Mouse (Mus musculus) left cerebral cortex, postnatal 14 days (tissue): ENCODE data around the gene Ggct. TPM values are rescaled to one million over a fixed set of nuclear protein-coding genes. Genes with fewer than 3 reads are reported as not detected.

Experiments
- DNase-seq, 2 experiments: peaks; one replicate each; pipeline ENCODE4 v3.0.0; 2021 to 2022; ENCODE audit warnings: low spot score in 2 of 2, mixed read lengths in 1 of 2
- intact Hi-C: fragments of 180-260 bp; cut with DNase I; formaldehyde crosslinking; loops from one replicate; pipeline ENCODE4 v1.15.1; 2025
- long read RNA-seq, 2 experiments: library from polyadenylated mRNA; stranded (forward); transcript quantifications; one replicate each; pipeline ENCODE4 v2.0.0; 2021
- total RNA-seq, 2 experiments: library from RNA; stranded (reverse); gene quantifications; 2 replicates each; pipeline ENCODE4 v1.2.3; 2021

Ggct gene
- total RNA-seq: 10 to 100 TPM; 29.9 to 32.5 TPM
- long read RNA-seq, experiment 1, transcript Ggct-202 (4 exons, 3,960 nt): major isoform, 9 of 12 reads
- long read RNA-seq, experiment 1, partial matches to known transcripts: 0 of 12 reads
- long read RNA-seq, experiment 1, other reads (novel, unspliced or antisense): 0 of 12 reads
- long read RNA-seq, experiment 2, transcript Ggct-202 (4 exons, 3,960 nt): major isoform, 10 of 13 reads
- long read RNA-seq, experiment 2, partial matches to known transcripts: 0 of 13 reads
- long read RNA-seq, experiment 2, other reads (novel, unspliced or antisense): 0 of 13 reads

GRCm38 (mm10) chr6:54992734-54993260, at the start of gene Ggct:
Gene Ggct (minus strand): TSS chr6:54992950.
- peak; percentile 96 to 98 for DNase-seq
- intact Hi-C loops: loop anchor here (2.0 to 5.0 kb wide), 2 partner anchors 176 to 290 kb away; partner anchors contain the start of gene Znrf2

- DNase-seq: no peak
- intact Hi-C loops: no loop called here
These were observed 47.3 kb upstream of the Ggct start for GRCm38 (mm10) chr6:55040031-55040430.

GRCm38 (mm10) chr6:55039446-55039783, 46.7 kb upstream of the Ggct start:
- intact Hi-C loops: no loop called here

GRCm38 (mm10) chr6:55038671-55039445, 46.1 kb upstream of the Ggct start:
- intact Hi-C loops: no loop called here
- no peak for DNase-seq

More at GRCm38 (mm10) chr6:55039446-55039783, 46.7 kb upstream of the Ggct start:
- no peak for DNase-seq

GRCm38 (mm10) chr6:55037799-55038670, 45.3 kb upstream of the Ggct start, which contains the start of gene Gars:
Gene Gars (plus strand): TSS chr6:55038007.
- intact Hi-C loops: no loop called here
- peak; percentile 86 to 91 for DNase-seq

GRCm38 (mm10) chr6:55036731-55037130, 44.0 kb upstream of the Ggct start:
- DNase-seq: no peak
- intact Hi-C loops: no loop called here

- no peak for DNase-seq
- intact Hi-C loops: no loop called here
These were observed 34.9 kb upstream of the Ggct start for GRCm38 (mm10) chr6:55027642-55028041.

GRCm38 (mm10) chr6:55021806-55022205, 29.1 kb upstream of the Ggct start:
- no peak for DNase-seq
- intact Hi-C loops: no loop called here

- DNase-seq: no peak
- intact Hi-C loops: loop anchor here (5.0 kb wide), 2 partner anchors 101 to 149 kb away; no protein-coding TSS in a partner anchor
These were observed 25.7 kb upstream of the Ggct start for GRCm38 (mm10) chr6:55018417-55018816.

GRCm38 (mm10) chr6:55016710-55017583, 24.2 kb upstream of the Ggct start:
- DNase-seq: peak; percentile 76 to 78
- intact Hi-C loops: loop anchor here (5.0 kb wide), 2 partner anchors 100 to 150 kb away; no protein-coding TSS in a partner anchor

- DNase-seq: peak; percentile 49 to 65
These were observed 23.5 kb upstream of the Ggct start for GRCm38 (mm10) chr6:55016236-55016635.

GRCm38 (mm10) chr6:55014184-55014583, 21.4 kb upstream of the Ggct start:
- DNase-seq: no peak
- intact Hi-C loops: no loop called here

More at GRCm38 (mm10) chr6:55016236-55016635, 23.5 kb upstream of the Ggct start:
- intact Hi-C loops: loop anchor here (5.0 kb wide), 2 partner anchors 99 to 151 kb away; no protein-coding TSS in a partner anchor

- intact Hi-C loops: no loop called here
- no peak for DNase-seq
These were observed 19.8 kb upstream of the Ggct start for GRCm38 (mm10) chr6:55012516-55012915.

- DNase-seq: no peak
- intact Hi-C loops: no loop called here
These were observed 17.8 kb upstream of the Ggct start for GRCm38 (mm10) chr6:55010330-55011091.

GRCm38 (mm10) chr6:55009391-55010230, 16.9 kb upstream of the Ggct start:
- peak in 1 of 2 experiments; percentile 7 for DNase-seq
- intact Hi-C loops: no loop called here

GRCm38 (mm10) chr6:55008401-55008800, 15.7 kb upstream of the Ggct start:
- no peak for DNase-seq
- intact Hi-C loops: no loop called here

GRCm38 (mm10) chr6:55003559-55003958, 10.8 kb upstream of the Ggct start:
- no peak for DNase-seq
- intact Hi-C loops: no loop called here
